Mouse (Mus musculus) stomach, postnatal 0 days (tissue): ENCODE data around the gene Spp2. TPM values are rescaled to one million over a fixed set of nuclear protein-coding genes. Genes with fewer than 3 reads are reported as not detected.
A peak's percentile ranks its signal among the peaks of the same experiment; 100 is the strongest.

Experiments used
- ATAC-seq: fragments of 200-750 bp; cut with Nextera tagmentation; 2 replicates; pipeline ENCODE4 v1.8.0; 2017; ENCODE audit not compliant: low FRiP score, low TSS enrichment
- DNase-seq: peaks from one replicate; pipeline ENCODE4 v3.0.0-alpha.2; 2016; ENCODE audit warnings: low spot score
- H3K27ac ChIP-seq: fragments of 300-500 bp; sonication (generic); replicated peaks from 2 replicates; pipeline ENCODE4 v1.5.1; 2014; ENCODE audit warnings: mild to moderate bottlenecking, control low read depth
- H3K27me3 ChIP-seq: fragments of 300-500 bp; sonication (generic); 2 replicates; pipeline ENCODE4 v1.6.1; 2014; ENCODE audit warnings: low read length; ENCODE audit not compliant: control insufficient read depth, insufficient read depth
- H3K36me3 ChIP-seq: fragments of 300-500 bp; sonication (generic); 2 replicates; pipeline ENCODE4 v1.6.1; 2014; ENCODE audit warnings: low read length, mixed read lengths; ENCODE audit not compliant: control insufficient read depth, insufficient read depth
- H3K4me1 ChIP-seq: fragments of 300-500 bp; sonication (generic); replicated peaks from 2 replicates; pipeline ENCODE4 v1.6.1; 2014; ENCODE audit warnings: antibody characterized with exemption; ENCODE audit not compliant: control insufficient read depth, insufficient read depth
- H3K4me2 ChIP-seq: fragments of 300-500 bp; sonication (generic); replicated peaks from 2 replicates; pipeline ENCODE4 v1.6.1; 2014; ENCODE audit warnings: low read depth, mild to moderate bottlenecking, control low read depth, moderate library complexity
- H3K4me3 ChIP-seq: fragments of 300-500 bp; sonication (generic); 2 replicates; pipeline ENCODE4 v1.5.1; 2014; ENCODE audit warnings: low read depth, low read length, control low read depth
- H3K9ac ChIP-seq: fragments of 300-500 bp; sonication (generic); 2 replicates; pipeline ENCODE4 v1.6.1; 2014; ENCODE audit warnings: mild to moderate bottlenecking, low read length, control low read depth, mixed read lengths
- H3K9me3 ChIP-seq: fragments of 300-500 bp; sonication (generic); 2 replicates; pipeline ENCODE4 v1.6.1; 2016; ENCODE audit warnings: low read length; ENCODE audit not compliant: control insufficient read depth
- CTCF ChIP-seq: IDR thresholded peaks from 2 replicates; pipeline ENCODE4 v1.5.1; 2016; ENCODE audit warnings: antibody characterized with exemption, low read depth, mild to moderate bottlenecking, moderate library complexity
- EP300 ChIP-seq: optimal IDR thresholded peaks from 2 replicates; pipeline ENCODE3; 2016; ENCODE audit warnings: antibody characterized with exemption
- WGBS: fragments of 180-500 bp; shearing (Covaris S2); extraction: QIAGEN DNeasy Blood & Tissue Kit; methylation state at CpG from one replicate; pipeline ENCODE4 v1.1.7; 2014; 5-methylcytosine and 5-hydroxymethylcytosine counted together
- polyA plus RNA-seq: library from polyadenylated mRNA; unstranded; fragments of >200 nt; fragmentation: Nextera tagmentation; extraction: Ambion mirVana; gene quantifications from 2 replicates; pipeline ENCODE4 v1.2.1, GENCODE M21; 2015

Gene Spp2
- polyA plus RNA-seq, 1 experiment from 2014 or later = 0.93 TPM

DNA sequence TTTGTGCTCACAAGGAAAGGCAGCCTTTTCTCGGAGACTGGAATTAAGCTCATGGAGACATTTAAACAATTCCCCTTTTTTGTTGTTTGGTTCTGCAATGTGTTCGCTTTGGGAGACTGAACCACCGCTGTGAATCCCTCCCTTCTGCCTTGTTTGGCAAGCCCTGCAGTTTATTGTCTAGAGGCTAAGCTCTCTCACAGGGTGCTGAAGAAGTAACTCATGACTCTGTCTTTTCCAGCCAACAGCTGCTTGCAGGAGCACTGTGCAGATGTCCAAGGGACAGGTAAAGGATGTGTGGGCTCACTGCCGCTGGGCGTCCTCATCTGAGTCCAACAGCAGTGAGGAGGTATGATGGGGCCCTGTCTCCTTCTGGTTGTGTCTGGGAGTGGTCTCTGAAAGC lies 5.3 kb downstream of the Spp2 start:
- WGBS = 41% methylated on average over 5 of the region's 5 CpGs
- Histone ChIP-seq H3K4me3 (no peak overlapping the region), H3K9me3 (no peaks in the 10 kb centered on the region), H3K4me1 (no peaks in the 10 kb centered on the region), H3K36me3 (no peaks in the 10 kb centered on the region), H3K27ac (no peak overlapping the region), H3K4me2 (no peak overlapping the region), H3K27me3 (no peaks in the 10 kb centered on the region), H3K9ac (no peak overlapping the region)
- TF ChIP-seq EP300 (no peak), CTCF (no peak)
- ATAC-seq = no peak
- DNase-seq = no peak

DNA sequence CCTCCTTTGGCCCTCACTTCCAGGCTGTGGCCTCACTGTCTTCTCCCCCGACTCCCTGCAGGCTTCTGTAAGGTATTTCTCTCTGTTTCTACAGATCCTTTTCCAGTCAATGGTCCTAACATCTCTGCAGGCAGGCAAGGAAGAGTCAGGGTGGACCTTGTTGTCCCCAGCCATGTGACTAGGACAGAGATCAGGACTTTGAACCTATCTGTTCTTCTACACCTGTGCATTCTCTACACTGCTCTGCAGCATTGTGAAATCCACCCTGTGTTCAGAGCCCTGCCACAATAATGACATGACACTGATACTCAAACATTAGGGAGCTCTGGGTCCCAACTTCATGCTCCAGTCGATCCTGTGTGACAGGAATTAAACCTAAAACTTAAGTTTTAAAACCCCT lies 12.2 kb downstream of the Spp2 start:
- Histone ChIP-seq H3K36me3 (no peaks in the 10 kb centered on the region), H3K9ac (no peak overlapping the region), H3K4me2 (no peak overlapping the region), H3K4me1 (no peaks in the 10 kb centered on the region), H3K4me3 (no peak overlapping the region), H3K9me3 (no peaks in the 10 kb centered on the region), H3K27ac (no peak overlapping the region), H3K27me3 (no peaks in the 10 kb centered on the region)
- no peak for ATAC-seq
- no peak for TF ChIP-seq EP300
- no peak for TF ChIP-seq CTCF
- WGBS = 58% methylated on average over 2 of the region's 2 CpGs
- DNase-seq = no peak

DNA sequence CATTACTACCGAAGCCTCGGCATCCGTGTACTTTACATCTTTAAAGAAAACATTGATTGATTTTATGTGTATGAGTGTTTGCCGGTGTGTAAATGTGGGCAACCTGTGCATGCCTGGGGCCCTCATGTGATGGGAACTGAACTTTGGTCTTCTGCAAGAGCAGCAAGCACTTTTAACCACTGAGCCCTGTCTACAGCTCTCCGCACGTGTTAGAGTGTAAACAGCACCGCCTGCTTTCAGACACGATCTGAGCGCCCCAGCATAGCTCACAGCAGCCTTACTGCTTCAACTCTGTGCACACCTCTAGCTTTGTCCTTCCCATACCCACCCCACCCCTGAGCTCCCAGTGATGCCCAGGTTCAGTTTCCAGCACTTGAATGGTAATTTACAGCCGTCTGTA lies 15.3 kb downstream of the Spp2 start:
- ATAC-seq = peak; percentile 21; the same call in 1 of the 2 replicates
- Histone ChIP-seq H3K9ac (no peak overlapping the region), H3K4me1 (no peaks in the 10 kb centered on the region), H3K27me3 (no peaks in the 10 kb centered on the region), H3K4me3 (no peak overlapping the region), H3K36me3 (no peaks in the 10 kb centered on the region), H3K4me2 (no peak overlapping the region), H3K27ac (no peak overlapping the region), H3K9me3 (no peaks in the 10 kb centered on the region)
- peak; percentile 30 for DNase-seq
- WGBS = 58% methylated on average over 10 of the region's 10 CpGs
- no peak for TF ChIP-seq CTCF
- no peak for TF ChIP-seq EP300

DNA sequence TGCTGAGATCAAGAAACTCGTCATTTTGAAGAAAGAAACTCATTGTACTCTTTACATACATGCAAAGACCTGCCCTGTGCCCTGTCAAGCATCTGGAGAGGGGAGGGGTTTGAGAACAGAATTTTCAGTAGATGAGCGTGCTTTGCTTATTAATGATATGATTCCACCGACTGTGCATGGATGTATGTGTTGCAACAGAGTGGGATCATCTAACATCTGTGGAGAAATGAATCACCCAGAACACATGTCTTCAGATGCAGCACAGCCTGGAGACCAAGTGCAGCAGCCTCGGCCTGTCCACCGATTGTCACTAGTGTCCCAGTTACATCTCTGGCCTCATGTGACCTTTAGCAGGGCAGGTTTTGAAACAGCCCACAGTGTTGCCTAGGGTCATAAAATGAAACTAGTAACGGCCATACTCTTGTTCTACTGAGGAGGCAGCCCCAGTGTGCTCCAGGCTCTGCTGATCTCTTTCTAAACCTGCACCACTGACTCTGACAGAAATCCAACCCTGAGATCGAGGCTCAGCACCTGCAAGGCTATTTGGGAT lies 16.2 kb downstream of the Spp2 start:
- Histone ChIP-seq H3K4me3 (no peak overlapping the region), H3K27me3 (no peaks in the 10 kb centered on the region), H3K36me3 (no peaks in the 10 kb centered on the region), H3K4me2 (no peak overlapping the region), H3K4me1 (no peaks in the 10 kb centered on the region), H3K9me3 (no peaks in the 10 kb centered on the region), H3K9ac (no peak overlapping the region), H3K27ac (no peak overlapping the region)
- DNase-seq = no peak
- ATAC-seq = no peak
- WGBS = 50% methylated on average over 7 of the region's 7 CpGs
- TF ChIP-seq CTCF (no peak), EP300 (no peak)

DNA sequence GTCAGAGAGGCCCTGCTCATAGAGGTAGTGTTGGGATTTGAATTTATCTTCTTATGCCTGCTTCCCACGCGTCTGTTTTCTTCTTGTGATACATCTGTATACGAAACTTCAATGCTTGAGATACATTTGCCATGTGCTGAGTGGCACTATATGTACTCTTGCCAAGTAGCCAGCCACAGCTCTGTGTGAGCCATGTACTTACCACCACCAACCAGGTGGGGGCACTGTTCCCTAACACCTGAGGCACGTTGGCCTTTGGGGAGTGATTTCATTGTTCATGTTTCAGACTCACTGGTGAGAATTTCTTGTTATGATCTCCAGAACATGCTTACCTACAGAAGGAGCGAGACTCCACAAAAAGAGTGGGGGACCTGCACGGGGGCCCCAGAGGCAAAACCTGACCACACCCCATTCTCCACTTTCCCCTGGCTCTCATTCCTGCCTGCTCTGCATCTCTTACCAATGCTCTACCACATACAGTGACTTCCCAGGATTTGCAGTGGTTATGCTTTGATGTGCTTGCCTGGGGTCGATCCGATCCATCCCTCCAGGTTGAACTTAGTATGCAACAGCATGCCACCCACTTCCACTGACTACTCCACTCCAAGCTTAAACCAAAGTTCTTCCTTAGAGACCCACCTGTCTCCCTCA lies 18.0 kb downstream of the Spp2 start:
- 20% methylated on average over 8 of the region's 8 CpGs for WGBS
- DNase-seq (peak; percentile 88), ATAC-seq (peak; percentile 69)
- Histone ChIP-seq H3K27ac (no peak overlapping the region), H3K36me3 (no peaks in the 10 kb centered on the region), H3K27me3 (no peaks in the 10 kb centered on the region), H3K4me1 (no peaks in the 10 kb centered on the region), H3K4me3 (no peak overlapping the region), H3K9me3 (no peaks in the 10 kb centered on the region), H3K9ac (no peak overlapping the region), H3K4me2 (no peak overlapping the region)
- TF ChIP-seq CTCF (peak; percentile 98), EP300 (no peak)

DNA sequence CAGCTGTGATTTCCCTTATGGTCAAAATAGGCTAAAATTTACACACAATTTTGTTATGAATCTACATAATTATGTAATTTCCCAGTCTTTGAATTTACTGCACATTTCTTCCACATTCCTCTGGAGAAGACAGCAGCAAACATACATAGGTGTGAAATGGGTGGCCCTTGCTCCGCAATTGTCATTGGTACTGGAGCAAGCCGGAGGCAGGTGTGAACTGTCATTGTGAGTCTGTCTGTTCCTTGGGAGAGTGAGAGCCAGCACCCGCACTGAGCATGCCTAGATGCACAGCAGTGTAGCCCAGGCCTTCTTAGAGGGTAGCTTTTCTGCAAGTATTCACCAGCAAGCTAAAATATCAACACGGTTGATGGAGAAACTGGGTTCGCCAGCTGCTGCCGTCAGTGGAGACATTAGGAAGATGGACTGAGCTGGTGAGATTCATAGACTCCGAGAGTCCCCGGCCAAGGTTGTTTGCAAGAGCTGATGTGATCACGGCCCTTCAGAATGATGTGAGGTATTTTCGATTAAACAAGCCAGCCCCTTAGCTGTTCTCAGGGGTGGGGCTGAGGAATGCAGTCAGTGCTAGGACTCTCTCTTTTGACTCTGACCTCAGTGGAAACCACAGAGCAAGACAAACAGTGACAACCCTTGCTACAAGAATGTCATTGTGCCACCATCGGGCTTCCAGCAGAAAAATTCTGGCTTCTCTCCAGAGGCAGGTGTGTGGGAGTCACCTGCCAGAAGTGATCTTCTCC lies 21.4 kb downstream of the Spp2 start:
- WGBS = 33% methylated on average over 11 of the region's 11 CpGs
- Histone ChIP-seq H3K9me3 (no peaks in the 10 kb centered on the region), H3K4me1 (no peaks in the 10 kb centered on the region), H3K27me3 (no peaks in the 10 kb centered on the region), H3K36me3 (no peaks in the 10 kb centered on the region), H3K27ac (peak overlapping the region; percentile 13; the same call in 1 of the 2 replicates), H3K9ac (no peak overlapping the region), H3K4me2 (no peak overlapping the region), H3K4me3 (no peak overlapping the region)
- ATAC-seq = peak; percentile 64
- DNase-seq = peak; percentile 40
- TF ChIP-seq EP300 (no peak), CTCF (no peak)
